Mouse (Mus musculus) hindbrain, embryonic 11.5 days (tissue): ENCODE results near the gene Zfp871. TPM values are rescaled to one million over a fixed set of nuclear protein-coding genes. Genes with fewer than 3 reads are reported as not detected.
A peak's percentile ranks its signal among the peaks of the same experiment; 100 is the strongest.

Source experiments
- ATAC-seq: fragments of 200-750 bp; cut with Nextera tagmentation; 2 replicates; pipeline ENCODE4 v1.8.0; 2017; ENCODE audit warnings: mild to moderate bottlenecking, moderate TSS enrichment, moderate library complexity; ENCODE audit not compliant: low FRiP score
- DNase-seq: peaks from one replicate; pipeline ENCODE4 v3.0.0-alpha.2; 2015; ENCODE audit warnings: low spot score
- H3K27ac ChIP-seq: fragments of 300-500 bp; sonication (generic); 2 replicates; pipeline ENCODE4 v1.5.1; 2014; ENCODE audit warnings: mild to moderate bottlenecking, low read depth, low read length
- H3K27me3 ChIP-seq: fragments of 300-500 bp; sonication (generic); 2 replicates; pipeline ENCODE4 v1.6.1; 2014; ENCODE audit warnings: mild to moderate bottlenecking, low read length, moderate library complexity, mixed read lengths; ENCODE audit not compliant: control insufficient read depth, insufficient read depth
- H3K36me3 ChIP-seq: fragments of 300-500 bp; sonication (generic); 2 replicates; pipeline ENCODE4 v1.6.1; 2014; ENCODE audit warnings: mild to moderate bottlenecking, low read length, moderate library complexity, mixed read lengths; ENCODE audit not compliant: control insufficient read depth, insufficient read depth
- H3K4me1 ChIP-seq: fragments of 300-500 bp; sonication (generic); replicated peaks from 2 replicates; pipeline ENCODE4 v1.6.1; 2014; ENCODE audit warnings: low read length, mixed read lengths; ENCODE audit not compliant: control insufficient read depth, insufficient read depth
- H3K4me2 ChIP-seq: fragments of 300-500 bp; sonication (generic); replicated peaks from 2 replicates; pipeline ENCODE4 v1.6.1; 2014; ENCODE audit warnings: mild to moderate bottlenecking, low read depth, low read length
- H3K4me3 ChIP-seq: fragments of 300-500 bp; sonication (generic); 2 replicates; pipeline ENCODE4 v1.5.1; 2014; ENCODE audit warnings: low read depth, low read length
- H3K9ac ChIP-seq: fragments of 300-500 bp; sonication (generic); 2 replicates; pipeline ENCODE4 v1.6.1; 2014; ENCODE audit warnings: low read depth, low read length
- H3K9me3 ChIP-seq: fragments of 300-500 bp; sonication (generic); 2 replicates; pipeline ENCODE4 v1.6.1; 2016; ENCODE audit warnings: low read length; ENCODE audit not compliant: control insufficient read depth
- WGBS: fragments of 180-500 bp; shearing (Covaris S2); extraction: QIAGEN DNeasy Blood & Tissue Kit; methylation state at CpG from one replicate; pipeline ENCODE4 v1.1.7; 2014; 5-methylcytosine and 5-hydroxymethylcytosine counted together
- polyA plus RNA-seq: library from polyadenylated mRNA; unstranded; fragments of >200 nt; fragmentation: Nextera tagmentation; extraction: Ambion mirVana; gene quantifications from 2 replicates; pipeline ENCODE4 v1.2.1, GENCODE M21; 2014

Zfp871 gene
- polyA plus RNA-seq, 1 experiment from 2014 or later = 56.8 TPM

GRCm38 (mm10) chr17:32789244-32789643 lies 1.2 kb upstream of the Zfp871 start:
- no peaks in the 10 kb centered on the region for H3K9me3 ChIP-seq
- peak overlapping the region; percentile 87; the same call in 1 of the 2 replicates for H3K4me3 ChIP-seq
- H3K36me3 ChIP-seq = no peaks in the 10 kb centered on the region
- WGBS = 74% methylated on average over 8 of the region's 8 CpGs
- H3K9ac ChIP-seq = no peak overlapping the region
- peaks cover 5% of the 10 kb centered on the region for H3K4me1 ChIP-seq
- H3K27me3 ChIP-seq = no peaks in the 10 kb centered on the region
- no peak overlapping the region for H3K4me2 ChIP-seq
- DNase-seq = no peak
- H3K27ac ChIP-seq = no peak overlapping the region
- ATAC-seq = no peak

GRCm38 (mm10) chr17:32788576-32788975 lies 489 bp upstream of the Zfp871 start:
- no peak for ATAC-seq

GRCm38 (mm10) chr17:32787436-32788093 lies 522 bp downstream of the Zfp871 start:
- Histone ChIP-seq H3K27ac (peak overlapping the region; percentile 88), H3K4me2 (peak overlapping the region; percentile 57), H3K4me3 (peak overlapping the region; percentile 87), H3K4me1 (peaks cover 5% of the 10 kb centered on the region), H3K27me3 (no peaks in the 10 kb centered on the region), H3K36me3 (peaks cover 3% of the 10 kb centered on the region; the same call in 1 of the 2 replicates), H3K9ac (peak overlapping the region; percentile 94), H3K9me3 (no peaks in the 10 kb centered on the region)
- WGBS = 1% methylated on average over 30 of the region's 31 CpGs
- ATAC-seq (peak; percentile 91), DNase-seq (peak; percentile 67)

More at GRCm38 (mm10) chr17:32788576-32788975, 489 bp upstream of the Zfp871 start:
- H3K4me3 ChIP-seq = peak overlapping the region; percentile 87
- H3K27me3 ChIP-seq = no peaks in the 10 kb centered on the region
- peak overlapping the region; percentile 53 for H3K4me2 ChIP-seq
- 9% methylated on average over 9 of the region's 9 CpGs for WGBS
- H3K9me3 ChIP-seq = no peaks in the 10 kb centered on the region
- peaks cover under 1% of the 10 kb centered on the region; the same call in 1 of the 2 replicates for H3K36me3 ChIP-seq
- DNase-seq = peak; percentile 22
- no peak overlapping the region for H3K27ac ChIP-seq
- peaks cover 5% of the 10 kb centered on the region for H3K4me1 ChIP-seq
- peak overlapping the region; percentile 46; the same call in 1 of the 2 replicates for H3K9ac ChIP-seq

- 77% methylated on average over 6 of the region's 6 CpGs for WGBS
- Histone ChIP-seq H3K9ac (peak overlapping the region; percentile 94; the same call in 1 of the 2 replicates), H3K9me3 (no peaks in the 10 kb centered on the region), H3K36me3 (peaks cover 3% of the 10 kb centered on the region; the same call in 1 of the 2 replicates), H3K27me3 (no peaks in the 10 kb centered on the region), H3K27ac (no peak overlapping the region), H3K4me1 (peaks cover 5% of the 10 kb centered on the region), H3K4me3 (peak overlapping the region; percentile 87), H3K4me2 (peak overlapping the region; percentile 57)
- ATAC-seq (no peak), DNase-seq (no peak)
These were observed 1.1 kb downstream of the Zfp871 start for GRCm38 (mm10) chr17:32786944-32787343.

GRCm38 (mm10) chr17:32785656-32786055 lies 2.4 kb downstream of the Zfp871 start:
- ATAC-seq (no peak), DNase-seq (no peak)
- H3K4me2 ChIP-seq = no peak overlapping the region
- H3K9ac ChIP-seq = no peak overlapping the region
- 84% methylated on average over 3 of the region's 3 CpGs for WGBS
- peaks cover 3% of the 10 kb centered on the region; the same call in 1 of the 2 replicates for H3K36me3 ChIP-seq
- no peak overlapping the region for H3K4me3 ChIP-seq
- no peaks in the 10 kb centered on the region for H3K9me3 ChIP-seq
- H3K4me1 ChIP-seq = peaks cover 5% of the 10 kb centered on the region
- H3K27ac ChIP-seq = no peak overlapping the region
- no peaks in the 10 kb centered on the region for H3K27me3 ChIP-seq

- DNase-seq = no peak
- no peak overlapping the region for H3K27ac ChIP-seq
- no peaks in the 10 kb centered on the region for H3K4me1 ChIP-seq
- no peak overlapping the region for H3K9ac ChIP-seq
- H3K4me3 ChIP-seq = no peak overlapping the region
- 98% methylated on average over 3 of the region's 3 CpGs for WGBS
- H3K36me3 ChIP-seq = peaks cover 9% of the 10 kb centered on the region; the same call in 1 of the 2 replicates
- ATAC-seq = no peak
- no peaks in the 10 kb centered on the region for H3K9me3 ChIP-seq
- no peak overlapping the region for H3K4me2 ChIP-seq
- H3K27me3 ChIP-seq = no peaks in the 10 kb centered on the region
These were observed 10.5 kb downstream of the Zfp871 start for GRCm38 (mm10) chr17:32777564-32777963.

GRCm38 (mm10) chr17:32771213-32771612 lies 16.9 kb downstream of the Zfp871 start:
- Histone ChIP-seq H3K36me3 (peaks cover 15% of the 10 kb centered on the region; the same call in 1 of the 2 replicates), H3K27me3 (no peaks in the 10 kb centered on the region), H3K9me3 (no peaks in the 10 kb centered on the region), H3K4me1 (no peaks in the 10 kb centered on the region), H3K4me2 (no peak overlapping the region), H3K9ac (no peak overlapping the region), H3K27ac (no peak overlapping the region), H3K4me3 (no peak overlapping the region)
- WGBS = 83% methylated on average over 1 of the region's 1 CpGs
- ATAC-seq (no peak), DNase-seq (no peak)

GRCm38 (mm10) chr17:32766422-32766821 lies 21.7 kb downstream of the Zfp871 start:
- no peak for DNase-seq
- no peaks in the 10 kb centered on the region for H3K27me3 ChIP-seq
- H3K4me3 ChIP-seq = no peak overlapping the region
- no peak overlapping the region for H3K9ac ChIP-seq
- H3K36me3 ChIP-seq = peaks cover 19% of the 10 kb centered on the region; the same call in 1 of the 2 replicates
- no peaks in the 10 kb centered on the region for H3K9me3 ChIP-seq
- H3K4me2 ChIP-seq = no peak overlapping the region
- ATAC-seq = no peak
- no peaks in the 10 kb centered on the region for H3K4me1 ChIP-seq
- WGBS = 95% methylated on average over 2 of the region's 2 CpGs
- H3K27ac ChIP-seq = no peak overlapping the region

GRCm38 (mm10) chr17:32757331-32757730 lies 30.8 kb downstream of the Zfp871 start:
- Histone ChIP-seq H3K9ac (no peak overlapping the region), H3K4me3 (no peak overlapping the region), H3K36me3 (no peaks in the 10 kb centered on the region), H3K4me1 (no peaks in the 10 kb centered on the region), H3K27me3 (no peaks in the 10 kb centered on the region), H3K27ac (no peak overlapping the region), H3K9me3 (no peaks in the 10 kb centered on the region), H3K4me2 (no peak overlapping the region)
- ATAC-seq = no peak
- WGBS = 69% methylated on average over 5 of the region's 5 CpGs
- no peak for DNase-seq
